Mouse (Mus musculus) urinary bladder, adult 18-20 months (tissue): ENCODE measurements around the gene Upk1b.

Experiments used
- DNase-seq, 2 experiments: peaks; one replicate each; pipeline ENCODE4 v3.0.0; 2022; ENCODE audit warnings: low spot score in 2 of 2, mixed read lengths in 2 of 2

Upk1b gene

DNA sequence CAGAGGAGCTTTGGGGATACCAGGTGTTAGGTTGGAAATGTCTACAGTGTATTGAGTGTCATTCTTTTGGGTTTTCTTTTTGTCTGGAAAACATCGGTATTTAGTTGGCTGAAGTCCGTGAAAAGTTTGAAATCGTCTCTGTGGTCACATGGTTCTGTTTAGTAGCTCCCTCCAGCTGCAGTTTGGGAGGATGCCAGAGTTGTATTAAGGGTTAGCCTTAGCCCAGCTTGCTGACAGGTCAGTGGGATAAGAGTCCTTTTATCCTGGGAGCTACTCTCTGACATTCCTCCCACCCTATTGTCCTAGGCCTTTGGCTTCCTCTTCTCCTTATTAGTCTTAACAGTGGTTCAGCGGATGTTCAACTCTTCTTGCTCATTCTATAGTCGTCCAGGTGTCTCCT is 38.2 kb downstream of the Upk1b start:
- no peak for DNase-seq

DNA sequence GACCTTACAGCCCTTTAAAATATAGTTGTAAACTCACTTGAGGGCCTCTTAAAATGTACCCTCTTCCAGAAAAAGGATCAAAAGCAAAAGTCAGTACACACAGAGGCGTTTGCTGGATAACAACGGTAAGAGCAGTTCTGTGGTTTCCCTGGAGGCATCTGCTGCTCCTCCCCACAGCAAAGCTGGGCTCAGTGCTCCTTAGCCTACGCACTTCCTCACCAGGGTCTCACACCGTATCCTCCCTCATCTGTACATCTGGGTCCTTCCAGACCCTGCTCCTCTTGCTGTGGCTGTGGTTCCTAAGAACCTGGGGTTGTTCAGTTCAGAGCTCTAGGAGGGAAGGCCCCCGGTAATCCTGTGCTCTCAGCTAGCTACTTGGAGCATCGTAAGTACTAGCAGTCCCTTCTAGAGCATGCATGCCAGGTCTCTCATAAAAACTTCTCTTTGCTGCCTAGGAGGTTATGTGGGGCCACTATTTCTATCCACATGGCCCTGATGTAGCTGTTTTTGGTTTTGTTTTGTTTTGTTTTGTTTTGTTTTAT is 39.2 kb downstream of the Upk1b start:
- no peak for DNase-seq

- no peak for DNase-seq
Observed at GRCm38 (mm10) chr16:38760239-38760638, 39.9 kb downstream of the Upk1b start.

- DNase-seq = no peak
Observed at GRCm38 (mm10) chr16:38758104-38758861, 41.8 kb downstream of the Upk1b start.

- DNase-seq = no peak
Observed at GRCm38 (mm10) chr16:38757626-38758025, 42.5 kb downstream of the Upk1b start.

DNA sequence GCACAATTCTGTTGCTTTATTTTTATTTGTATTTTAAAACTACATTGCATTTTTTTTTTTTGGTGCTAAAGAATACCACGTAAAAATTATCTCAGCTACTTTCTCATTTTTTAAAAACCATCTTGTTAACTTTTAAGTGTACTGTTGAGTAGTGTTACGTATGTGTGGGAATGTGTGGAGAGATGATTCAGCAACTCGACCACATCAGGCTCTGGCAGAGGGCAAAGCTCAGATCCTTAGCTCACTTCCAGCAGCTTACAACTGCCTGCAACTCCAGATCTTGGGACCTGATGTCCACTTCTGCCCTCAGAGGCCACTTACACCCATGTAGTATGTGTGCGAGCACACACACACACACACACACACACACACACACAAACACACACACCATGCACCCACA is 43.6 kb downstream of the Upk1b start:
- no peak for DNase-seq

- no peak for DNase-seq
Observed at GRCm38 (mm10) chr16:38756177-38756503, 44.0 kb downstream of the Upk1b start.

DNA sequence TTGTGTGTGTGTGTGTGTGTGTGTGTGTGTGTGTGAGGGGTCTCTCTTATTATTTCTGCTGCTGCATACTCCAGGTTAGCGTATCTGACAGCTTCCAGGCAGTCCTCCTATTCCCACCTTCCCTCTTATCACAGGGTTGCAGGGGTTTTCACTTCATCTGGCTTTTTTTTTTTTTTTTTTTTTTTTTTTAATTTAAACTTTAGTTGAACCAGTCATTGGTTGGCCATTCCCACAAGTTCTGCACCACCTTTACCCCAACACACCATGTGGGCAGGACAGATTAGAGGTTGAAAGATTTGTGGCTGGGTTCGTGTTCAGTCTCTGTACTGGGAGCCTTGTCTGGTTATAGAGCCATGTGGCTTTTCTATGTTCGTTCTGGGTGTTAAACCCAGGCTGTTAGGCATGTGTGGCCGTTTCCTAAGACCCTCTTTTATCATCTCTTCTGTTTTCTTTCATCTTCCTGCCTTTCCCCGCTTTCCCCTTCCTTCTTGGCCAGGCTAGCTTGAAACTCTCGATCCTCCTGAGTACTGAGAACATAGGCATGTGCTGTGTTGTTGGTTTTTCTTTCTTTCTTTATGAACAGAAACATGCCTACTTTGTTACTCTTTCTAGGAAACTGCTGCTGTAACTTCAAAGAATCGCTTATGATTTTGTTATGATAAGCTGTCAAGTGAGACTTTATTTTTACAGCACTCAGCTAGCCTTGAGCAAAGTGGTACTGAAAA is 44.5 kb downstream of the Upk1b start:
- no peak for DNase-seq

- no peak for DNase-seq
Observed at GRCm38 (mm10) chr16:38753631-38754030, 46.5 kb downstream of the Upk1b start.

GRCm38 (mm10) chr16:38750803-38751202 is 49.3 kb downstream of the Upk1b start:
- DNase-seq = no peak

DNA sequence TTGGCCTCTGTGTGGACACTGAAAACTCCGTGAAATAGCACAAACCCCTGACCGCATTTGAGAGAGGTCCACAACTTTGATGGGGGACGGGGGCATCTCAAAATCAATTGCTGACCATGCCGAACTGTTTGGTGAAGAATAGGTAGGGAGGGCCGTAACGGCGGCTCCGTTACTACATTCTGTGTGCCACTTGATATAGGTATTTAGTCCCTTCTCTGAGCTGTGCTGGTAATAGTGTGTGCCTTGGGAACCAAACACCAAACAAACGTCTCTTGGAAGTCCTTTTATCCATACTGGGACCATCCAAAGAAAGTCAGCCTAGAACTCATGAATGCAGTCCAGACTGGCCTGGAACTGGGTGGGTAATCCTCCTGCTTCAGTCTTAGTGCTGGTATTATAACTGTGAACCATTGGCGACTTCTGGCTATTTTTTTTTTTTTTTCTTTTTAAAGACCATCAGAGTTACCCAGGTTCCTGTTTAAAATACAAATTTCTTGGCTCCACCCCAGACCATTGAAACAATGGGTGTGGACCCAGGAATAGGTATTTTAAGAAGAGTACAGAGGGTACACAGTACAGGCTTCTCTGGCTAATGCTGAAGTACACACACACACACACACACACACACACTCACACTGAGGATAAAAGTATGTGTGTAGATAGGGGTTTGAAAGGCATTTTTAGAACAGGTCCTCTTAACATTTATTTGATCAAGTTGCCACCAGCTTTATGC is 56.0 kb downstream of the Upk1b start:
- no peak for DNase-seq

GRCm38 (mm10) chr16:38742659-38743131 is 57.4 kb downstream of the Upk1b start:
- DNase-seq = peak in 1 of 2 experiments; percentile 52

GRCm38 (mm10) chr16:38742113-38742658 is 57.9 kb downstream of the Upk1b start, which contains the start of gene B4galt4:
TSS of gene B4galt4 (plus strand) at chr16:38742264.
- peak; percentile 75 to 77 for DNase-seq

DNA sequence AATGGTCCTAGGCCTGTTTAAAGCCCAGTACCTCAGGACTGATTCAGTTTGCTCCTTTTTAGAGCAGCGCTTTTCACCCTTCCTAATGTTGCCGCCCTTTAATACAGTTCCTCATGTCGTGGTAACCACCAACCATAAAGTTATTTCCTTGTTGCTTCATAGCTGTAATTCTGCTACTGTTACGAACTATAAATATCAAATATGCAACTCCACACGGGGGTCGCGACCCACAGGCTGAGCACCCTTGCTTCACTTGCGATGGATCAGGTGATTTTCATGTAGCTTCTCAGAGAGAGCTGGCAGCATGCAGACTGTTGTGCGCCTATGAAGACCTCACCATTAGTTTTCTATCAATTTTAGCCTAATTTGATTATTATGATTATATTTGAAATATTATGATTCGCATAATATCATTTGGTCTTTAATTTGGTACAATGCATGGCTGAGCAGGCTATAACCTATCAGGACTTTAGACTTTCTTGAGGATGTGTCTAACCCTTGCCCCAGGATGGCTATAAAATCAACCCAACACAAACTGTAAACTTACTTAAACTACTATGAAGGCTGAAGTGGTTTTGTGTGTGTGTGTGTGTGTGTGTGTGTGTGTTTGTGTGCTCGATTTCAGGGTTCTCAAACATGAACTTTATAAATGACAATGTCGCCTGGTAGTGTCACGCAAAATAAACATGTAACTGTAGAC is 58.8 kb downstream of the Upk1b start:
- DNase-seq = no peak

- DNase-seq = no peak
Observed at GRCm38 (mm10) chr16:38730921-38731320, 69.2 kb downstream of the Upk1b start.

- no peak for DNase-seq
Observed at GRCm38 (mm10) chr16:38729610-38730288, 70.4 kb downstream of the Upk1b start.

DNA sequence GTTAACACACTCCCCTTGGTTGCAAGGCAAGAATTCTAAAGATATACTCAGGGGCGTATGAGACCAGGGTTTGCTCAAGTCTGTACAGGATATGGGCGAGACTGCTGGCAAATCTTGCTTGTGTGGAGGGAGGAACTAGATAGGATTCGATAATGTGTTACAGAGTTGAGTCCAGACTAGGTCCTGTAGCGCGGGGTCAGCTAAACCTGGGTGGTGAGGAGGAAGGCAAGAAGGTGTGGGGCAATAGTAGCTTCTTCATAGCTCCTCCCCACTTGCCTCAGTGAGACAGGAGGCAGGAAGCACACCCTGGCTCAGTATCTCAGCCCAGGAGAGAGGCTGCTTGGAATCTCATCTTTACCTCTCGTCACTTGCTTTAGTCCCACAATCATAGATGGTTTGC is 71.0 kb downstream of the Upk1b start:
- no peak for DNase-seq

DNA sequence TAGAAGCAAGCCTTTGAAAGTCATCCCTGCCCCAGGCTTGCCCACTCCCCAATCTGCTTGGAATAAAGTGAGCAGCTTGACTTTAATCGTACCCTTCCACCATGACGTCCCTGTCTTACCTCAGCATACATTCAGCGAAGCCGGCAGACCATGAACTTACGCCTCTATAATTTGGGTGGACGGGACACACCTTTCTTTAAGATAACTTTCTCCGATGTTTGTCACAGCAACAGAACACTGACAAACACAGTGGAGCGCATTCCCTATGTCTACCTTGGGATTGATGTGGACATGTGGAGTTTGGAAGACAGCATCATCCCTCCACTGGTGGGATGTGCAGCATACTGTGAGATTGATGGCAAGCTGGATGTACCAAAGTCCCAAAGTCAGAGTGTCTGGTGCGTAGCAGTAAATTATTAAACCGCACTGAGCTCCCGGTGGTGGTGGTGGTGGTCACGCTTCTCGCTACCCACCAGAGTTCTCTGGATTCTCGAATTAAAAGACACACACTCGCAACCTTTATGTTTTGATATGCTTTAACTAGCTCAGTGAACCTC is 71.5 kb downstream of the Upk1b start:
- no peak for DNase-seq

- DNase-seq = no peak
Observed at GRCm38 (mm10) chr16:38724974-38725373, 75.2 kb downstream of the Upk1b start.

DNA sequence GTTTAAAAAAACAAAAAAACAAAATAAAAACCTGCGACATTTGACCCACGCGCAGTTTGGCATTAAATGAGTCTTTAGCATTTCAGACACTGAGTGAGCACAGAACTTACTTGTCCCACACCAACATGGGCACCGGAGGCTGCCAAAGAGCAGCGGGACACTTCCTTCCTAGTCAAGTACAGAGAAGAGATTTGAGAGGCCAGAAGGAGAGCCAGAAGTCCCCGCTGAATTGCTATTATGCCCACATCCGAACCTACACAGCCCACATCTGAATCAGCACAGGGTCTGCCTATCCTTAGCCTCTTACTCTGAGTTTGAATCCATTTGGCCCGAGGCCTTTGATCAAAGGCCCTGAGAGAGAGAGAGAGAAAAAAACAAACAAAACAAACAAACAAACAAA is 75.9 kb downstream of the Upk1b start:
- no peak for DNase-seq
